Mouse (Mus musculus) frontal cortex, postnatal 10 days (tissue): ENCODE measurements around the gene Pno1.

Experiments
- DNase-seq, 2 experiments: peaks; one replicate each; pipeline ENCODE4 v3.0.0; 2022; ENCODE audit warnings: low spot score in 2 of 2, mixed read lengths in 1 of 2

Gene Pno1

GRCm38 (mm10) chr11:17180753-17181152, 30.6 kb downstream of the Pno1 start:
- no peak for DNase-seq

- DNase-seq: no peak
These were observed 34.7 kb downstream of the Pno1 start for GRCm38 (mm10) chr11:17176638-17177037.

- no peak for DNase-seq
These were observed 39.1 kb downstream of the Pno1 start for GRCm38 (mm10) chr11:17172300-17172699.

GRCm38 (mm10) chr11:17170938-17171729, 40.2 kb downstream of the Pno1 start:
- no peak for DNase-seq

GRCm38 (mm10) chr11:17169262-17169661, 42.1 kb downstream of the Pno1 start:
- DNase-seq: no peak

- no peak for DNase-seq
These were observed 44.7 kb downstream of the Pno1 start for GRCm38 (mm10) chr11:17166627-17167026.

- no peak for DNase-seq
These were observed 47.4 kb downstream of the Pno1 start for GRCm38 (mm10) chr11:17163956-17164355.

GRCm38 (mm10) chr11:17160242-17160641, 51.1 kb downstream of the Pno1 start:
- DNase-seq: peak; percentile 27 to 47

GRCm38 (mm10) chr11:17159738-17160241, 51.6 kb downstream of the Pno1 start:
- peak; percentile 50 to 54 for DNase-seq

GRCm38 (mm10) chr11:17158858-17159737, 52.3 kb downstream of the Pno1 start, which contains the start of gene Ppp3r1:
Gene Ppp3r1 (plus strand): TSS chr11:17159263.
- DNase-seq: peak; percentile 94 to 96
